Mouse (Mus musculus) MEL (cell line): ENCODE data around the gene Amz2. TPM values are rescaled to one million over a fixed set of nuclear protein-coding genes. Genes with fewer than 3 reads are reported as not detected.

Source experiments
- DNase-seq: peaks from one replicate; pipeline ENCODE4 v3.0.0; 2011; ENCODE audit warnings: low read depth, low spot score
- H3K27ac ChIP-seq: 2 replicates; pipeline ENCODE4 v1.5.1; 2012; ENCODE audit warnings: low read depth, mild to moderate bottlenecking, control low read depth, low read length, moderate library complexity; ENCODE audit not compliant: control insufficient read depth
- H3K27me3 ChIP-seq, 2 experiments: fragments of 150-350 bp in 1 of 2; sonication (generic) in 1 of 2; 2 replicates each; pipeline ENCODE4 v1.6.1; 2012; ENCODE audit warnings: low read length in 2 of 2, mild to moderate bottlenecking in 2 of 2, improper control_type of control experiment in 1 of 2, moderate library complexity in 1 of 2; ENCODE audit not compliant: insufficient read depth in 2 of 2, control insufficient read depth in 1 of 2
- H3K36me3 ChIP-seq, 2 experiments: 2 replicates each; pipeline ENCODE4 v1.6.1; 2012 to 2014; ENCODE audit warnings: low read length in 2 of 2, improper control_type of control experiment in 1 of 2, inconsistent platforms in 1 of 2, mild to moderate bottlenecking in 1 of 2; ENCODE audit not compliant: insufficient read depth in 2 of 2, control insufficient read depth in 1 of 2
- H3K4me1 ChIP-seq, 2 experiments: fragments of 150-350 bp in 1 of 2; sonication (generic) in 1 of 2; 2 replicates each; pipeline ENCODE4 v1.6.1; 2012; ENCODE audit warnings: low read length in 2 of 2, improper control_type of control experiment in 1 of 2, mild to moderate bottlenecking in 1 of 2; ENCODE audit not compliant: insufficient read depth in 2 of 2, control insufficient read depth in 1 of 2
- H3K4me3 ChIP-seq, 2 experiments: fragments of 150-350 bp in 1 of 2; sonication (generic) in 1 of 2; 2 replicates each; pipeline ENCODE4 v1.5.1; 2012; ENCODE audit warnings: low read depth in 2 of 2, low read length in 2 of 2, mild to moderate bottlenecking in 2 of 2, moderate library complexity in 2 of 2, control low read depth in 1 of 2, improper control_type of control experiment in 1 of 2; ENCODE audit not compliant: control insufficient read depth in 1 of 2, insufficient read depth in 1 of 2
- H3K79me2 ChIP-seq: 2 replicates; pipeline ENCODE4 v1.6.1; 2012; ENCODE audit warnings: mild to moderate bottlenecking, low read length, moderate library complexity; ENCODE audit not compliant: control insufficient read depth, poor library complexity, insufficient read depth
- H3K9ac ChIP-seq: 2 replicates; pipeline ENCODE4 v1.6.1; 2012; ENCODE audit warnings: low read depth, mild to moderate bottlenecking, control low read depth, low read length, moderate library complexity; ENCODE audit not compliant: control insufficient read depth, poor library complexity, severe bottlenecking
- H3K9me3 ChIP-seq: fragments of 150-350 bp; sonication (generic); replicated peaks from 2 replicates; pipeline ENCODE4 v1.6.1; 2012; ENCODE audit warnings: mild to moderate bottlenecking, low read length, improper control_type of control experiment, moderate library complexity; ENCODE audit not compliant: insufficient read depth
- BHLHE40 ChIP-seq: IDR thresholded peaks from 2 replicates; pipeline ENCODE4 v1.6.1; 2012; ENCODE audit warnings: low read depth, mild to moderate bottlenecking, inconsistent platforms, low read length, improper control_type of control experiment, borderline replicate concordance
- ELF1 ChIP-seq: IDR thresholded peaks from 2 replicates; pipeline ENCODE4 v1.6.1; 2014; ENCODE audit warnings: low read depth, mild to moderate bottlenecking, inconsistent platforms, low read length, improper control_type of control experiment, moderate library complexity
- EP300 ChIP-seq, 2 experiments: IDR thresholded peaks; 2 replicates each; pipeline ENCODE4 v1.6.1; 2011; ENCODE audit warnings: improper control_type of control experiment in 2 of 2, low read length in 2 of 2, low read depth in 1 of 2, mild to moderate bottlenecking in 1 of 2
- ETS1 ChIP-seq: IDR thresholded peaks from 2 replicates; pipeline ENCODE4 v1.6.1; 2012; ENCODE audit warnings: low read depth, mild to moderate bottlenecking, inconsistent platforms, low read length, improper control_type of control experiment, moderate library complexity
- GATA1 ChIP-seq: IDR thresholded peaks from 2 replicates; pipeline ENCODE4 v1.6.1; 2011; ENCODE audit warnings: low read depth, low read length, improper control_type of control experiment
- HCFC1 ChIP-seq: IDR thresholded peaks from 2 replicates; pipeline ENCODE4 v1.6.1; 2012; ENCODE audit warnings: low read depth, mild to moderate bottlenecking, inconsistent platforms, low read length, improper control_type of control experiment, moderate library complexity
- JUND ChIP-seq: IDR thresholded peaks from 2 replicates; pipeline ENCODE4 v1.6.1; 2011; ENCODE audit warnings: low read depth, mild to moderate bottlenecking, improper control_type of control experiment, low read length
- KAT2A ChIP-seq: conservative IDR thresholded peaks from 2 replicates; pipeline ENCODE4 v1.6.1; 2012; ENCODE audit warnings: low read depth, low read length, improper control_type of control experiment, inconsistent platforms
- MAFK ChIP-seq: IDR thresholded peaks from 2 replicates; pipeline ENCODE4 v1.6.1; 2011; ENCODE audit warnings: low read depth, mild to moderate bottlenecking, low read length, improper control_type of control experiment, borderline replicate concordance
- MAX ChIP-seq: IDR thresholded peaks from 2 replicates; pipeline ENCODE4 v1.6.1; 2011; ENCODE audit warnings: low read length, improper control_type of control experiment
- MYB ChIP-seq: IDR thresholded peaks from 2 replicates; pipeline ENCODE4 v1.6.1; 2011; ENCODE audit warnings: mild to moderate bottlenecking, low read depth, low read length, improper control_type of control experiment
- MYC ChIP-seq: IDR thresholded peaks from 2 replicates; pipeline ENCODE4 v1.6.1; 2011; ENCODE audit warnings: low read depth, mild to moderate bottlenecking, low read length, improper control_type of control experiment, moderate library complexity
- NELFE ChIP-seq: IDR thresholded peaks from 2 replicates; pipeline ENCODE4 v1.6.1; 2011; ENCODE audit warnings: low read depth, low read length, improper control_type of control experiment
- NRF1 ChIP-seq: IDR thresholded peaks from 2 replicates; pipeline ENCODE4 v1.6.1; 2014; ENCODE audit warnings: low read depth, mild to moderate bottlenecking, inconsistent platforms, low read length, improper control_type of control experiment, moderate library complexity; ENCODE audit not compliant: poor library complexity, insufficient read depth, severe bottlenecking
- POLR2A ChIP-seq, 2 experiments: IDR thresholded peaks; 2 replicates each; pipeline ENCODE4 v1.6.1; 2011 to 2012; ENCODE audit warnings: low read length in 2 of 2, mild to moderate bottlenecking in 2 of 2, control low read depth in 1 of 2, improper control_type of control experiment in 1 of 2, low read depth in 1 of 2, moderate library complexity in 1 of 2; ENCODE audit not compliant: control insufficient read depth in 1 of 2, insufficient read depth in 1 of 2, poor library complexity in 1 of 2
- RAD21 ChIP-seq: IDR thresholded peaks from 2 replicates; pipeline ENCODE4 v1.6.1; 2011; ENCODE audit warnings: mild to moderate bottlenecking, low read depth, low read length, improper control_type of control experiment
- SIN3A ChIP-seq: IDR thresholded peaks from 2 replicates; pipeline ENCODE4 v1.6.1; 2012; ENCODE audit warnings: low read length, improper control_type of control experiment, inconsistent platforms
- SMC3 ChIP-seq: IDR thresholded peaks from 2 replicates; pipeline ENCODE4 v1.6.1; 2011; ENCODE audit warnings: low read depth, low read length, improper control_type of control experiment
- TAL1 ChIP-seq: IDR thresholded peaks from 2 replicates; pipeline ENCODE4 v1.6.1; 2012; ENCODE audit warnings: mild to moderate bottlenecking, inconsistent platforms, low read length, moderate library complexity, mixed read lengths
- TBP ChIP-seq: IDR thresholded peaks from 2 replicates; pipeline ENCODE4 v1.8.0; 2011; ENCODE audit warnings: low read depth, low read length, improper control_type of control experiment
- TCF12 ChIP-seq: IDR thresholded peaks from 2 replicates; pipeline ENCODE4 v1.6.1; 2014; ENCODE audit warnings: low read depth, mild to moderate bottlenecking, inconsistent platforms, low read length, improper control_type of control experiment, moderate library complexity
- UBTF ChIP-seq: IDR thresholded peaks from 2 replicates; pipeline ENCODE4 v1.6.1; 2012; ENCODE audit warnings: low read depth, mild to moderate bottlenecking, inconsistent platforms, low read length, improper control_type of control experiment, moderate library complexity, borderline replicate concordance; ENCODE audit not compliant: insufficient read depth
- USF2 ChIP-seq, 2 experiments: IDR thresholded peaks; 2 replicates each; pipeline ENCODE4 v1.6.1; 2011 to 2012; ENCODE audit warnings: improper control_type of control experiment in 2 of 2, low read length in 2 of 2, borderline replicate concordance in 1 of 2, inconsistent platforms in 1 of 2, low read depth in 1 of 2, mild to moderate bottlenecking in 1 of 2; ENCODE audit not compliant: insufficient read depth in 1 of 2
- ZC3H11A ChIP-seq: IDR thresholded peaks from 2 replicates; pipeline ENCODE4 v1.6.1; 2012; ENCODE audit warnings: low read depth, mild to moderate bottlenecking, inconsistent platforms, low read length, improper control_type of control experiment
- ZKSCAN1 ChIP-seq: IDR thresholded peaks from 2 replicates; pipeline ENCODE4 v1.6.1; 2012; ENCODE audit warnings: low read depth, mild to moderate bottlenecking, inconsistent platforms, low read length, improper control_type of control experiment, moderate library complexity
- ZMIZ1 ChIP-seq: IDR thresholded peaks from 2 replicates; pipeline ENCODE4 v1.6.1; 2012; ENCODE audit warnings: low read depth, mild to moderate bottlenecking, inconsistent platforms, low read length, improper control_type of control experiment, moderate library complexity
- ZNF384 ChIP-seq: IDR thresholded peaks from 2 replicates; pipeline ENCODE4 v1.6.1; 2012; ENCODE audit warnings: low read depth, mild to moderate bottlenecking, inconsistent platforms, low read length, improper control_type of control experiment
- polyA plus RNA-seq, 2 experiments: library from polyadenylated mRNA; stranded (reverse) in 1 of 2; unstranded in 1 of 2; fragments of >175 nt in 1 of 2; fragments of >200 nt in 1 of 2; gene quantifications; 2 replicates each; pipeline versions ENCODE4 v1.2.1 to v1.2.4; 2012; ENCODE audit warnings: low replicate concordance in 2 of 2, low read depth in 1 of 2; ENCODE audit not compliant: insufficient read length in 2 of 2, insufficient read depth in 1 of 2, missing spikeins in 1 of 2
- total RNA-seq: library from RNA; depleted of rRNA; stranded (reverse); fragments of 300-350 nt; gene quantifications from 2 replicates; pipeline ENCODE4 v1.2.3, GENCODE M21; 2012

Amz2 gene
- total and polyA plus RNA-seq, 3 experiments: 40.2 to 1,743 (median 47.1) TPM

- H3K4me1 ChIP-seq: peaks cover 25 to 54% of the 10 kb centered on the region in 2 experiments
These were observed 46.5 kb downstream of the Amz2 start for GRCm38 (mm10) chr11:109472171-109472691.

GRCm38 (mm10) chr11:109472821-109473170 lies 47.0 kb downstream of the Amz2 start:
- no peaks in the 10 kb centered on the region for H3K9me3 ChIP-seq
- peaks cover 25 to 54% of the 10 kb centered on the region in 2 experiments for H3K4me1 ChIP-seq
- no peak for TF ChIP-seq RAD21
- 0 out of 2 replicates have a peak, but pooled peaks have one; percentile 30 for TF ChIP-seq SMC3
- peak; percentile 28; the same call in 1 of the 2 replicates for TF ChIP-seq BHLHE40
- TF ChIP-seq ELF1: peak; percentile 28; the same call in 1 of the 2 replicates
- TF ChIP-seq MYB: 0 out of 2 replicates have a peak, but pooled peaks have one; percentile 30
- peak; percentile 62 for TF ChIP-seq ZNF384
- TF ChIP-seq POLR2A (IDR thresholded peaks at IDR 0.05; ENCODE audit: control insufficient read depth in 1 of 2, insufficient read depth in 1 of 2, low read depth in 1 of 2, low read length in 2 of 2, poor library complexity in 1 of 2): peak in 1 of 2 experiments; percentile 30; a peak in 1 of 4 replicates
- peak; percentile 94 for TF ChIP-seq TBP
- peak in 1 of 2 experiments; percentile 42; a peak in 2 of 4 replicates for TF ChIP-seq EP300 (IDR thresholded peaks at IDR 0.05; ENCODE audit: low read depth in 1 of 2, low read length in 2 of 2)
- TF ChIP-seq MAX: no peak
- TF ChIP-seq UBTF: no peak
- TF ChIP-seq USF2 (IDR thresholded peaks at IDR 0.05; ENCODE audit: borderline replicate concordance in 1 of 2, insufficient read depth in 1 of 2, low read depth in 1 of 2, low read length in 2 of 2): no peak
- no peak for TF ChIP-seq NRF1
- peak; percentile 60; the same call in 1 of the 2 replicates for TF ChIP-seq ETS1
- no peak for TF ChIP-seq ZKSCAN1
- TF ChIP-seq TAL1: no peak
- TF ChIP-seq ZC3H11A: peak; percentile 7; the same call in 1 of the 2 replicates
- TF ChIP-seq ZMIZ1: peak; percentile 61
- TF ChIP-seq TCF12: peak; percentile 55; the same call in 1 of the 2 replicates
- peak; percentile 81 for TF ChIP-seq SIN3A
- no peak for TF ChIP-seq GATA1
- peak; percentile 58; the same call in 1 of the 2 replicates for TF ChIP-seq HCFC1
- peak; percentile 61 for TF ChIP-seq NELFE
- 0 out of 2 replicates have a peak, but pooled peaks have one; percentile 18 for TF ChIP-seq JUND
- TF ChIP-seq KAT2A: no peak; the same call in 1 of the 2 replicates

More at GRCm38 (mm10) chr11:109472171-109472691, 46.5 kb downstream of the Amz2 start:
- peak overlapping the region; percentile 94 to 98 for H3K4me3 ChIP-seq
- TF ChIP-seq NELFE (0 out of 2 replicates have a peak, but pooled peaks have one; percentile 28), ELF1 (no peak), HCFC1 (0 out of 2 replicates have a peak, but pooled peaks have one; percentile 7), ETS1 (peak; percentile 27; the same call in 1 of the 2 replicates), MYC (no peak; the same call in 1 of the 2 replicates), EP300 (IDR thresholded peaks at IDR 0.05; ENCODE audit: low read depth in 1 of 2, low read length in 2 of 2) (0 out of 4 replicates have a peak, but pooled peaks of 1 of the 2 experiments have one; percentile 16), MAFK (no peak), MAX (peak; percentile 53; the same call in 1 of the 2 replicates), UBTF (0 out of 2 replicates have a peak, but pooled peaks have one; percentile 25), POLR2A (IDR thresholded peaks at IDR 0.05; ENCODE audit: control insufficient read depth in 1 of 2, insufficient read depth in 1 of 2, low read depth in 1 of 2, low read length in 2 of 2, poor library complexity in 1 of 2) (peak in 1 of 2 experiments; percentile 26; a peak in 1 of 4 replicates)
- TF ChIP-seq, all 39 proteins: peak for 7
- DNase-seq: peak; percentile 82
- Histone ChIP-seq H3K27me3 (no peaks in the 10 kb centered on the region), H3K36me3 (peaks cover 0 to 47% of the 10 kb centered on the region in 2 experiments; a peak in 2 of 4 replicates), H3K79me2 (peaks cover 52% of the 10 kb centered on the region), H3K27ac (peak overlapping the region; percentile 92), H3K9ac (peak overlapping the region; percentile 93), H3K9me3 (no peaks in the 10 kb centered on the region)

More at GRCm38 (mm10) chr11:109472821-109473170, 47.0 kb downstream of the Amz2 start:
- Histone ChIP-seq H3K27me3 (no peaks in the 10 kb centered on the region), H3K79me2 (peaks cover 50% of the 10 kb centered on the region), H3K27ac (peak overlapping the region; percentile 92), H3K4me3 (peak overlapping the region; percentile 94 to 98), H3K36me3 (peaks cover 0 to 48% of the 10 kb centered on the region in 2 experiments; a peak in 2 of 4 replicates), H3K9ac (peak overlapping the region; percentile 93)
- DNase-seq: no peak
